Mouse (Mus musculus) heart, embryonic 11.5 days (tissue): ENCODE measurements at regions not wholly inside any gene's neighbourhood (a gene's known extent, or its start where the extent isn't known, plus 50 kb on each side); places are given as distances from the start of the nearest gene placed in this dataset.

Experiments
- ATAC-seq: fragments of 200-750 bp; cut with Nextera tagmentation; replicated peaks from 2 replicates; pipeline ENCODE4 v1.8.0; 2017; ENCODE audit warnings: moderate library complexity; ENCODE audit not compliant: insufficient number of reproducible peaks, low FRiP score, low TSS enrichment
- H3K27ac ChIP-seq: fragments of 300-500 bp; sonication (generic); 2 replicates; pipeline ENCODE4 v1.5.1; 2014; ENCODE audit warnings: mild to moderate bottlenecking, low read depth, low read length
- H3K27me3 ChIP-seq: fragments of 300-500 bp; sonication (generic); 2 replicates; pipeline ENCODE4 v1.6.1; 2014; ENCODE audit warnings: mild to moderate bottlenecking, low read length, mixed read lengths; ENCODE audit not compliant: control insufficient read depth, insufficient read depth
- H3K36me3 ChIP-seq: fragments of 300-500 bp; sonication (generic); 2 replicates; pipeline ENCODE4 v1.6.1; 2014; ENCODE audit warnings: mild to moderate bottlenecking, low read length, moderate library complexity, mixed read lengths; ENCODE audit not compliant: control insufficient read depth, insufficient read depth
- H3K4me1 ChIP-seq: fragments of 300-500 bp; sonication (generic); 2 replicates; pipeline ENCODE4 v1.6.1; 2014; ENCODE audit warnings: low read length; ENCODE audit not compliant: control insufficient read depth, insufficient read depth
- H3K4me2 ChIP-seq: fragments of 300-500 bp; sonication (generic); 2 replicates; pipeline ENCODE4 v1.6.1; 2014; ENCODE audit warnings: mild to moderate bottlenecking, moderate library complexity
- H3K4me3 ChIP-seq: fragments of 300-500 bp; sonication (generic); 2 replicates; pipeline ENCODE4 v1.5.1; 2014; ENCODE audit warnings: low read depth, low read length
- H3K9ac ChIP-seq: fragments of 300-500 bp; sonication (generic); 2 replicates; pipeline ENCODE4 v1.6.1; 2014; ENCODE audit warnings: mild to moderate bottlenecking, low read depth, low read length, moderate library complexity
- H3K9me3 ChIP-seq: fragments of 300-500 bp; sonication (generic); replicated peaks from 2 replicates; pipeline ENCODE4 v1.6.1; 2016; ENCODE audit warnings: low read length; ENCODE audit not compliant: control insufficient read depth
- WGBS: fragments of 180-500 bp; shearing (Covaris S2); extraction: QIAGEN DNeasy Blood & Tissue Kit; methylation state at CpG from one replicate; pipeline ENCODE4 v1.1.7; 2014; ENCODE audit not compliant: insufficient replicate concordance; 5-methylcytosine and 5-hydroxymethylcytosine counted together

- Histone ChIP-seq H3K27ac (peak overlapping the region; percentile 88), H3K9ac (no peak overlapping the region), H3K36me3 (no peaks in the 10 kb centered on the region), H3K27me3 (no peaks in the 10 kb centered on the region), H3K9me3 (no peaks in the 10 kb centered on the region), H3K4me2 (peak overlapping the region; percentile 55; the same call in 1 of the 2 replicates), H3K4me1 (peaks cover 29% of the 10 kb centered on the region), H3K4me3 (no peak overlapping the region)
- no peak for ATAC-seq
- WGBS: 67% methylated on average over 5 of the region's 5 CpGs
These were observed 57.8 kb downstream of the Ier5 start for GRCm38 (mm10) chr1:155041592-155041991.

GRCm38 (mm10) chr1:155040939-155041371 is 58.5 kb downstream of the Ier5 start:
- no peak; the same call in 1 of the 2 replicates for ATAC-seq
- WGBS: 46% methylated on average over 1 of the region's 1 CpGs
- H3K9ac ChIP-seq: peak overlapping the region; percentile 71

GRCm38 (mm10) chr1:155040086-155040726 is 59.2 kb downstream of the Ier5 start:
- Histone ChIP-seq H3K4me1 (peaks cover 32% of the 10 kb centered on the region), H3K4me3 (0 out of 2 replicates have a peak overlapping the region, but pooled peaks have one; percentile 19), H3K4me2 (peak overlapping the region; percentile 55), H3K27me3 (no peaks in the 10 kb centered on the region), H3K36me3 (no peaks in the 10 kb centered on the region), H3K9ac (peak overlapping the region; percentile 71; the same call in 1 of the 2 replicates), H3K9me3 (no peaks in the 10 kb centered on the region), H3K27ac (peak overlapping the region; percentile 88)
- ATAC-seq: peak; percentile 71
- 6% methylated on average over 8 of the region's 9 CpGs for WGBS

More at GRCm38 (mm10) chr1:155040939-155041371, 58.5 kb downstream of the Ier5 start:
- H3K4me3 ChIP-seq: peak overlapping the region; percentile 19; the same call in 1 of the 2 replicates
- peaks cover 32% of the 10 kb centered on the region for H3K4me1 ChIP-seq
- peak overlapping the region; percentile 88 for H3K27ac ChIP-seq
- H3K36me3 ChIP-seq: no peaks in the 10 kb centered on the region
- peak overlapping the region; percentile 55 for H3K4me2 ChIP-seq
- no peaks in the 10 kb centered on the region for H3K27me3 ChIP-seq
- no peaks in the 10 kb centered on the region for H3K9me3 ChIP-seq

GRCm38 (mm10) chr1:155038631-155039625 is 60.5 kb downstream of the Ier5 start:
- Histone ChIP-seq H3K4me2 (peak overlapping the region; percentile 55), H3K4me3 (no peak overlapping the region), H3K4me1 (peaks cover 32% of the 10 kb centered on the region), H3K9ac (peak overlapping the region; percentile 44), H3K27ac (peak overlapping the region; percentile 88), H3K36me3 (no peaks in the 10 kb centered on the region), H3K27me3 (no peaks in the 10 kb centered on the region), H3K9me3 (no peaks in the 10 kb centered on the region)
- ATAC-seq: peak; percentile 88
- 35% methylated on average over 11 of the region's 11 CpGs for WGBS

- Histone ChIP-seq H3K9me3 (no peaks in the 10 kb centered on the region), H3K4me3 (no peak overlapping the region), H3K27ac (no peak overlapping the region), H3K27me3 (no peaks in the 10 kb centered on the region), H3K4me2 (no peak overlapping the region), H3K4me1 (peaks cover 32% of the 10 kb centered on the region), H3K9ac (no peak overlapping the region), H3K36me3 (no peaks in the 10 kb centered on the region)
- WGBS: 80% methylated on average over 3 of the region's 3 CpGs
- ATAC-seq: no peak
These were observed 62.0 kb downstream of the Ier5 start for GRCm38 (mm10) chr1:155037479-155037878.

- H3K36me3 ChIP-seq: no peaks in the 10 kb centered on the region
- peak overlapping the region; percentile 69; the same call in 1 of the 2 replicates for H3K27ac ChIP-seq
- H3K4me2 ChIP-seq: peak overlapping the region; percentile 23; the same call in 1 of the 2 replicates
- no peaks in the 10 kb centered on the region for H3K27me3 ChIP-seq
- no peak overlapping the region for H3K4me3 ChIP-seq
- 4% methylated on average over 9 of the region's 9 CpGs for WGBS
- peak; percentile 74 for ATAC-seq
- H3K9me3 ChIP-seq: no peaks in the 10 kb centered on the region
- peak overlapping the region; percentile 29; the same call in 1 of the 2 replicates for H3K9ac ChIP-seq
- H3K4me1 ChIP-seq: peaks cover 30% of the 10 kb centered on the region
These were observed 68.5 kb downstream of the Ier5 start for GRCm38 (mm10) chr1:155030908-155031307.

- 0 out of 2 replicates have a peak overlapping the region, but pooled peaks have one; percentile 15 for H3K27ac ChIP-seq
- no peaks in the 10 kb centered on the region for H3K9me3 ChIP-seq
- ATAC-seq: no peak
- peaks cover 30% of the 10 kb centered on the region for H3K4me1 ChIP-seq
- H3K4me3 ChIP-seq: 0 out of 2 replicates have a peak overlapping the region, but pooled peaks have one; percentile 10
- H3K27me3 ChIP-seq: 0 out of 2 replicates have a peak, but pooled peaks cover 4% of the 10 kb centered on the region
- 48% methylated on average over 17 of the region's 17 CpGs for WGBS
- peak overlapping the region; percentile 52 for H3K4me2 ChIP-seq
- peak overlapping the region; percentile 43; the same call in 1 of the 2 replicates for H3K9ac ChIP-seq
- no peaks in the 10 kb centered on the region for H3K36me3 ChIP-seq
These were observed 70.1 kb downstream of the Ier5 start for GRCm38 (mm10) chr1:155029195-155029879.

- Histone ChIP-seq H3K9ac (peak overlapping the region; percentile 43; the same call in 1 of the 2 replicates), H3K36me3 (no peaks in the 10 kb centered on the region), H3K27me3 (0 out of 2 replicates have a peak, but pooled peaks cover 4% of the 10 kb centered on the region), H3K27ac (0 out of 2 replicates have a peak overlapping the region, but pooled peaks have one; percentile 15), H3K4me3 (0 out of 2 replicates have a peak overlapping the region, but pooled peaks have one; percentile 10), H3K4me2 (peak overlapping the region; percentile 52), H3K4me1 (peaks cover 30% of the 10 kb centered on the region), H3K9me3 (no peaks in the 10 kb centered on the region)
- no peak for ATAC-seq
- WGBS: 33% methylated on average over 5 of the region's 5 CpGs
These were observed 70.7 kb downstream of the Ier5 start for GRCm38 (mm10) chr1:155028735-155029134.
